Mouse (Mus musculus) B cell, adult 2 months (primary cell): Measurements from ENCODE around the gene Rbbp5.

Source experiments
- DNase-seq, 2 experiments: peaks; one replicate each; pipeline ENCODE4 v3.0.0; 2022

Gene Rbbp5

DNA sequence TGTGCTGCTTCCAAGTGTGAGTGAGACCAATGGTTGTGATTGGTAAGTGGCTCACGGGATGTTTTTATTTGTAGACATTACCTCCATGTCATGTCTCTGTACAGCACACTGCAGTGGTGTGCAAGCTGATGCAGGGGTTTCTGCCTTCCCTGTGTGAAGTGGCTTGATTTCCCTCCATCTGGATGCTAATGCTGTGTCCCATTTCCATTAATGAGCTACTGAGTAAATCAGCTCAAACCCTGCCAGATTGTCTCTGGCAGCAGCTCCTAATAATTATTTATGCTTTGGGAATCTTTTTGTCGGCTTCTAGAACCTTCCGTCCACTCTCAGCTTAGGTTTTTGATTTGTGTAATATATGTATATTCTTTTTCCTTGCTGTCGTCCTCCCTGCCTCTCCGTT lies 28.0 kb downstream of the Rbbp5 start:
- DNase-seq: no peak

DNA sequence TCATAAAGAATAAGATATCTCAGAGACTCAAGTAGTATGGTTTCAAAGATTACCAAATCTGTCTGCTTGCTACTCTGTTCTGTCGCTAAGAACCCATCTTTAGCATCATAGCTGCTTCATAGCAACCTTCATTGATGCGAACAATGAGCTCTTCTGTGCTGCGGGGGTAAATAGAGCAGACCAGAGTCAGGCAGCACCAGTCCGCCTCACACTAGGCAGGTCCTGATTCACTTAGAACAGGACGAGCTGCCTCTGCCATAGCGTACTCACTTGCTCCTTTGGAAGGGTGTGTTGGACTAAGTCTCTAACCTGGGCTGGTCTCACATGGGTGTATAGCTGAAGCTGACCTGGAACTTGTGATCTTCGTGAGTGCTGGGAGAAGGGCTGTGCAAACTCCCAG lies 28.9 kb downstream of the Rbbp5 start, which contains the start of gene Tmem81:
Tmem81 (plus strand) TSS at position 173 of the 400 bp plus-strand sequence.
- DNase-seq: no peak

DNA sequence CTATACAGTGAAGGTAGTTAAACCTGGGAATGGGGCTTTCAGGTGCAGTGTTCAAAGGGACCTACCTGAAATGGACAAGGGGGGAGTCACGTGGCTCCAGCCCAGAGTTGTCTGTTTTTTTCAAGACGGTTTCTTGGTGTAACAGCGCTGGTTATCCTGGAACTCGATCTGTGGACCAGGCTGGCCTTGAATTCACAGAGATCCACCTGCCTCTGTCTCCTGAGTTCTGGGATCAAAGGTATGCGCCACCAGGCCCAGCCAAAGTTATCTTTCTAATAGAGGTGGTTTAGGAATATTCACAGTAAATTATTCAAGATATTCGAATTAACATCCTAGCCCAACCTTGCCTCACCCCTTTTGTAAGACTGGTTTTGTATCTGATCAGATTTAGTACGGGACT lies 29.5 kb downstream of the Rbbp5 start:
- no peak for DNase-seq

DNA sequence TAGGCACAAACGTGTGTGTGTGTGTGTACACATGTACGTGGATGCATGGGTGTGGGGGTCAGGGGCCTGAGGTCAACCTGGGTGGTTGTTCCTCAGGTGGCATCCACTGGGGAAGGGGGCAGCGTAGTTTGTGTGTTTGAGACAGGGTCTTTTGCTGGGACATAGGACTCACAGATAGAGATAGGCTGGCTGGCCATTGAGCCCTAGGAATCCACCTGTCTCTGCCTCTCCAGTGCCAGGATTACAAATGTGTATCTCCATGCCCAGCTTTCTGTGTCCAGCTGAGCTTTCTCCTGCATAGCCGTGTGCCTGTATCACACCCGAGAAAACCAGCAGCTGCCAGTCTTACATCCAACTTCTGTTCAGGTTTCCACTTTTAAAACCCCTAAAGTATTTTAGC lies 32.6 kb downstream of the Rbbp5 start:
- no peak for DNase-seq

DNA sequence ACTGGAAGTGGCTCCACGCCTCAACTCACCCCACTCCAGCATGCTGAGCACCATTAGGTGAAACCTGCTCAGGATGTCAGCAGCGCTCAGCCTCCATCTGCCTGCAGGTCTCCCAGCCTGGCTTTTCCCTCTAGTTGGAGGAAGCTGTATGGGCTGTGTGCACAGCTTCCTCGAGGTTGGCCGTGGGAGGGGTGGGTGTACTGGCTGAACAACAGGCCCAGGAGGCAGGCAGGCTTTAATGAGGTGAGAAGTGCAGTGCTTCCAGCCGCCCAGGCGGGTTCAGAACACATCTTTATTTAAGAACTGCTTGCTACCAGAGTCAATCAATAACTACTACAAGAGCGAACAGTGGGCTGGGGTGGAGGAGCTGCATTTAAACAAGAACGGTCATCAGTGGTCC lies 34.4 kb downstream of the Rbbp5 start:
- no peak for DNase-seq

DNA sequence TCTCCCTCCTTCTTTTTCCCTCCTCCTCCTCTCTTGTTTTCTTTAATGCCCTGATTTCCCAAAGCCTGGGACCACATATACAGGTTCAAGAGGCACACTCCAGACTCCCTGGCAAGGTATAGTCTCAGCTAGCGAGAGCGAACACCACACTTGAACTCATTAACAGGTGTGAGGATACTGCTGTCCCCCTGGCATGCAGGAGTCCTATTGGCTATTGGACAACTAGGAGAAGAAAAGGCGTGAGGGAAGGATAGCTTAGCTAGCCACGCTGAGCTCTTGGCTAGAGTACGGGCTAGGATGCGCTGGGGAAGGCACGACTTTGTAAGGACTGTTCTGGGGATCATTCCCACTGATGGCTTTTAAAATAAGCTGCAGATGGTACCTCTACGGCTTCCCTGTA lies 34.9 kb downstream of the Rbbp5 start:
- no peak for DNase-seq

DNA sequence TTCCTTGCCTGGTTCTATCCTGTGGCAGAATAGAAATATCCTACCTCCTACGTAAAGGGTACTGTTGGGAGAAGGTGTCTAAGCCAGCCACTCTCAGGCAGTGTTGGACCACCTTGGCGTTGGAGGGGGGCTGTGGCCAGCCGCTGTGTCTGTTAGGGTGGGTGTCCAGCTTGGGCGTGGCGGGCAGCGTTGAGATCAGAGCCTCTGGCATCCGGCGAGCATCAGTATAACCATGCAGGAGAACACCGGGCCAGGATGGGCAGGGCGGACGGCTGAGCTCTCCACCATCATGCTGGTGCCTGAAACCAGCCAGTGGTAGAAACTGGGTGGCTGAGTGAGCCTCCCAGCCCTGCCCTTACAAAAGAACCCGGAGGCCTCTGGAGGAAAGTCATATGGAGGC lies 38.2 kb downstream of the Rbbp5 start:
- DNase-seq: no peak

DNA sequence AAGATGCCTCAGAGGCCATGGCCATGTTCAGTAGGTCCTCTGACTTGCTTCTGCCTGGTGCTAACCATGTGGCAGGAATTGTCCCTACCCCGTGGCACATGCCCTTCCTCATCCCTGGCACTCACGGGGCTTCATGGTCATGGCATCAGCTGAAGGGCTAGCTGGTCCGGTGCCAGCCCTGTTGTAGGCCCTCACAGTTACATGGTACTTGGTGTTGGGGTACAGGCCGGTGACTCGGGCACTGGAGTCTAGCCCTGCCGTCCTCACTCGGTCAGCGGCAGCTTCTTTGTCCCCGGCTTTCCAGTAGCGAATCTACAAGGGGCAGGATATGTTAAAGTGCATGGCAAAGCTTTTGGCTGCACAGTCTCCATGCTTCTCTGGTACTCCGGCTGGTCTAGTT lies 39.6 kb downstream of the Rbbp5 start:
- DNase-seq: no peak

DNA sequence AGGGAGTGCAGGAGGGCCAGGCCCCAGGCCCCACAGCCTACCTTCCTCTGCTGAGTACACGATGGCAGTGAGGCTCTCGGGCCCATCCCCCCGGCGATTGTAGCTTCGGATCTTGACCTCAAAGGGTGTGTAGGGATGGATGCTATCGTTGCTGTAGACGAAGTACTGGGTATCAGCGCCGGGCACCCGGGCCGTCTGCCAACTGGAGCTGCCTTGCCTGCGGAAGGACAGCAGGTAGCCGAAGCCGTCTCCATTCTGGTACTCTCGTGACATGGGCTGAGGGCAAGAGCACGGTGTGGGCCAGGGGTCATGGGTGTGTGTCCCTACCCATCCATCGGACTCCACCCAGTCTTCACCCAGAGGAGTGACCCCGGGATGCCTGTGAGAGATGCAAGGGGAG lies 41.5 kb downstream of the Rbbp5 start:
- DNase-seq: no peak

DNA sequence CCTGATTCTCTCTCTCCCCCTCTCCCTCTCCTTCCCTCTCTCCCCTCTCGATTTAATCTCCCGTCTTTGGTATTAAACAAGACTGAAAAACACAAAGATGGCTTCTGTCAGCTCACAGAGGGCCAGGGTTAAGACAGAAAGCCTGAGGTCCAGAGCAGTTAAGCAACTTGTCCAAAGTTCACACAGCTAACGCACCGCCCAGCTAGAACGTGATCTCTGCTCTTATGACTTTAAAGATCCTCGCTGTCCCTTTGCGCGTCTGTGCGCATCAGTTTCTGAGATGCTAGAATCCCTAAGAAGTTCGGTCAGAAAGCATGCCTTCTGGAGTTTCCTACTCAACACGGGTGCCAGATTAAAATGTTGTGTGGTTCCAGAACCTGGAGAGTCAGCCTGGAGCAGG lies 42.6 kb downstream of the Rbbp5 start:
- DNase-seq: no peak

DNA sequence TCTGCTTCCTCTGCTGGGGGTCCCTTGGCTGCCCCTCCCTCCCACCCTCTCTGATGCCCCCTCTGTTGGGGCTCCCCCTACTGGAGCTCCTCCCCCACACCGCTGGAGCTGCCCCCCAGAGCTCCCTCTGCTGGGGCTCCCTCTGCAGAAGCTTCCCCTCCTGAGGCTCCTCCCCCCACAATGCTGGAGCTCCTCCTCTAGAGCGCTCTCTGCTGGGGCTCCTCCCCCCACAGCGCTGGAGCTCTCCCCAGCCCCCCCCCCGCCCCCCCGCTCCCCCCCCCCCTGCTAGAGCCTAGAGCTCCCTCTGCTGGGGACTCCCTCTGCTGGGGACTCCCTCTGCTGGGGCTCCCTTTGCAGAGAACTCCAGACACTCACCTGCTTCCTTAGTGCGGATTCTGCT lies 43.6 kb downstream of the Rbbp5 start:
- DNase-seq: peak; percentile 71 to 78

DNA sequence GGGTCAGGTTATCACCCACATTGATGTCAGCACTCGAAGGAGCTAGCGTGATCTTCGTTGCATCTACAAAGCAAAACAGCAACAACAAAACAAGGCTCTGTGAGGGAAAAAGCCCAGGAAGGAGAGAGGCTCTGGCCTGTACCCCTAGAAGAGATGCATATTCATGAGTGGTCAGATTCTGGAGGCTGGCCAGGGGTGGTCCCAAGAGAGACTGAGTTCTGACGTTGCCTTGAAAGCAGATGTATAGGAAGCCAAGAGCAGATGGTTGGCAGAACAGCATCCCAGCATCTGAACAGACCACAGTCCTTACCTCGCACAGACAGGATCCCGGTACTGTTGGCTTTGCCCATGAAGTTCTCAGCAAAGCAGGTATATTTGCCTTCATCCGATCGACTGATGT lies 45.9 kb downstream of the Rbbp5 start:
- DNase-seq: no peak

DNA sequence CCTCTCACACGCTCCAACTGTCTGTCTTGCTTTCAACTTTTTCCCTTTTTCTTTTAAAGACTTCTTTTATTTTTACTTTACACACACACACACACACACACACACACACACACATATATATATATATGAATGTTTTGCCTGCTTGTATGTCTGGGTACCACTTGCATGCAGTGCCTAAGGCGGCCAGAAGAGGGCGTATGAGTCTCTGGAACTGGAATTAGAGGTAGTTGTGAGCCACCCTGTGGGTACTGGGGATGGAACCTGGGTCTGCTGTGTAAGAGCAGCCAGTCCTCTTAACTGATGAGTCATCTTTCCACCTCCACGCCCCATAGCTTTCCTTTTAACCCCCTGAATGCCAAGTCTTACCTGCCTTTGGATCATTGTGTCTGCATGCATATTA lies 46.8 kb downstream of the Rbbp5 start:
- peak; percentile 70 to 73 for DNase-seq

DNA sequence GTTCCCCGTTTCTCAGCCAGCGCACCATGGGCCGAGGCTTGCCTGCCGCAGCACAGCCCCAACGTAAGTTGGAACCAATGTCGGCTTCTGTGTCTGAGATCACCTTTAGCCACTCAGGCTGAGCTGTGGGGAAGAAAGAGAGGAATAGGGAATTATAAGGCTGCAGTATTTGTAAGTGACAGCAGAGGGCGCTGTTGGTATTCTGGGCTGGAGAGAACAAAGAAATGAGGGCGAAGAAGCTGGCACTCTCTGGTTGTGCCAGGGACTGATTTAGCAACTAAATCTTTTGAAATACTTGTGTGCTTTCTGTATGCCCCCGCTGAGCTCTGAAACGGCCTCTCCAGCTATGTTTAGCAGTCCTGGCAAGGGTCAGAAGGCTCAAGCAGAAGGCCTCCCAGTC lies 48.7 kb downstream of the Rbbp5 start:
- peak; percentile 76 to 78 for DNase-seq

DNA sequence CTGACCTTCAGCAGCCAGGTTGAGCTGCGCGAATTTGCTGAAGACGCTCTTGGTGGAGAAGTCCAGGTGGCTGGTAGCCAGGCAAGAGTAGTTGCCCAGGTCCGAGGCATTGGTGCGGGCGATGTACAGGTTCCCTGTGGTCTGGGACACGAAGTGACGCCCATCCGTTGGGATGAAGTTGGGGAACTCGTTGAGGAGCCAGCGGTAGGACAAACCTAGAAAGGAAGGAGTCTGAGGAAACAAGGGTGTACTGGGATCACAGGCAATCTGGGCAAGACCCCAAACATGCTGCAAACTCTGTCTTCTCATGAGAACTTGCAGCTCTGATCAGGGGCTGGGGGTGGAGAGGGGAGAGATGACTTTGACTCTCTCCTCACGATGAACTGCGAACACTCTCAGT lies 50.9 kb downstream of the Rbbp5 start:
- DNase-seq: no peak

DNA sequence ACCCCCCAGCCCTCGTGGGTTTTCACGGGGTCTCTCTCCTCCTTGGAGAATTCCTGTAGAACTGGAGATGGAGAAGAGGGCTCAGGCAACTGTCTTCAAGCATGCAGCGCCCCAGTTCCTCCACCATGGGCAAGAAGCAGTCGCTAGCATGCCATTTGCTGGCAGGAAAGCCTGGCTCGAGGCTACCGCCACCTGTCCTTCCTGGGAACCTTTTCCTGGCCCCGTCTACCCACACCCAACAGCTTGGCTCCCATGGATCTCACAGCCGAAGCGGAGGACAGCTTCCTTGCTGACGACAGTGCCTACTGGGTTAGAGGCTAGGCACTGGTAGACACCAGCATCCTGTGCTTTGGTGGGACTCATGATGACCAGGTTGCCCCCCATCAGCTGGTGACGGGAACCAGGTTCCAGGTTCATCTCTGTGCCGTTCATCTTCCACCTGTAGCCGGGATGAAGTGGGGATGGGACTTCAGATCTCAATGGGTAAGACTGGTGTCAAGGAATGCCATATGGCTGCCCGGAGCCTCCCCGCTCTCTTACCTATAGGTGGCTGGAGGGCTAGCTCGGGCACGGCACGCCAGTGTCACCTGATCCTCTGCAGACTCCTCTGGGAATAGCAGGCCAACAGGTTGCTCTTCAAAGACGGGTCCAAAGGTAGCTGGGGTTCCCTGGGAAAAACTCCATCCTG lies 51.6 kb downstream of the Rbbp5 start:
- DNase-seq: no peak

DNA sequence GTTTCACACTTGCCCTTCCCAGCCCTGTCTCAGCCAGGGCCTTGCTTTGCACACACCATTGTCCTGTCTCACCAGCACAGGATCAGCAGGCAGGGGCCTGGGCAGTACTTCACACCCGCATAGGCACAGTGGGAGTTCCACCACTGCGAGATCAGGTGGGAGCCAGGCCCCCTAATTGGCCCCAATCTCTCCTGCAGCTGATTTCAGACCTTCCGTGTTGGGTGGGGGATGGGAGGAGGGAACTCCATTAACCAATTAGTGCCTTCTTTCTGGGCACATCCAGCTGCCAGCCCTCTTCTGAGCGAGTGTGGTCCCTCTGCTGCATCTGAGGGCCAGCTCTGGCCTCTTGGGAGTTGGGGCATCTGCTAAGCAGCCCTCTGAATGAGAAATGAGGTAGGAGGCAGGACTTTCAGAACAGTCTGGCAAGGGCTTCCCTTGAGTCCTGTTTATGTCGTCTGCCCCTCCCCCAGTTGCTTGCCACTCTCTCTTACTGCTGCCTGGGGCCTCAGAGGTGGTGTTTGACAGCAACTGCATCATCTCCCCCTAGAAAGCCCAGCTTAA lies 53.5 kb downstream of the Rbbp5 start:
- peak; percentile 35 to 40 for DNase-seq

DNA sequence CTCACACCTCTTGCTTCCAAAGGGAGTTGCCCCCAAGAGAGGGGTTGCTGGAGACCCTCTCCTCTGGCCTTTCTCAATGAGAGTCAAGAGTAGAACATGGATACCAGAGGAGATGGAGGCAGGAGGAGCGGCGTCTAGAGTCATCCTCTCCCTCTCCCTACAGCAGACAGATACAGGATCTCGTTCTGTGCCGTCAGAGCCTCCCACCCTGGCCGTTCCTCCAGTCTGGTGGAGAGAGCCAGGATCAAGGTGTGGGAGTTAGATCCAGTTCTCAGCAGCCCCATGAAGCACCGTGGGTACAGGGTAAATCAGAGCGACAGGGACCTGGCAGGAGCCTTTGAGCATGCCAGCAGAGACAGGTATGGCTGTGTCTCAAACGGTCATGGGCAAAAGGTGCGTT lies 55.4 kb downstream of the Rbbp5 start:
- DNase-seq: no peak

DNA sequence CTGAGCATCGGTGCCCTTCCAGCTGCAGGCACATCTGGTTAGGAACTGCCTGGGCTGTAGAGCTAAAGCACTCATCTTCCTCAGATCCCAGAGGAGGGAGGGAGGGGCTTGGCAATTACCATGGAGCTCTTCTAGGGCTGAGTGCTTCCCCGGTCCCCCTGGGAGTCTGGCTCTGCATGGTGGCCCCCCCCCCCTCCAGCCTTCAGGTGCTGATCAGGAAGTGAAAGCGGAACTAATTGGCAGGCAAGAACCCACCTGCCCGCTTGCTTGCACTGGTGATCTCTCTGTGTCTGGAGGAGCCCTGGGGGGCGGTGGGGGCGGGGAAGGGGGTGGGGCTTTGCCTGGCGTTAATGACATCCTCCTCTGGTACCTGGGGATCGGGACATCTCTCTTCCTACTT lies 56.7 kb downstream of the Rbbp5 start:
- peak; percentile 69 to 73 for DNase-seq

DNA sequence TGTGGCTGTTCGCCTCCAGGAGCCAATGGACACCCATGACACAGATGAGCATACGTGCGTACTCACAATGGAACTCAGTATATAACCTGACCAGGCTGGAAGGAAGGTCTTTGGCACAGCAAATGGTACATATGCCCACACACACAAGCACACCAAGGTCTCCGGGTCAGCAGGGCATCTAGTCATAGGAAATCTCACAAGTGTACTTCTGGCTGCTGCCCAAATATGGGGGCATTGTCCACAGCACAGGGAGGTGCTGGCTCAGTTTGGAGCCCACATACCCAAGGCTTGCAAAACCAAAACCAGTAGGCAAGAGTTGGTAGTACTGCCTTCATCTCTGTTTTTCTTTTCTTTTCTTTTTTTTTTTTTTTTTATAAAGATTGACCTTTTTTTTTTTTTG lies 58.4 kb downstream of the Rbbp5 start:
- DNase-seq: no peak

DNA sequence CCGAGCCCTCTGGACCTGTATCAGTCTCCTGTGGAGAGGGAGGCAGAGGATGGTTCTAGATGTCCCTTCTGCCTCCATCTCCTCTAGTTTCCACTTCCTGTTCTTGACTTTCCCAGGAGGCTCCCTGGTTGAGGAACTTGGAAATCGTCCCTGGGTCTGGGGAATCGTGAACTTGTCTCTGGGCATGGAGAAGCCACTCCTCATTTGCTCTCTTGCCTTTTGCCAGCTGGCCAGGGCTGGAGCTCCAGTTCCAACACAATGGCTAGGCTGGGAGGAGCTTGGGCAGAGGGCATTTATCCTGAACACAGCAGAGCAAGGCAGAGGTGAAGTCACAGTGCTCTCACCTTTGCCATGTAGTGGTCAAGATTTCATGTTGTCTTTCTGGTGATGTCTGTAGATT lies 59.3 kb downstream of the Rbbp5 start:
- DNase-seq: no peak

DNA sequence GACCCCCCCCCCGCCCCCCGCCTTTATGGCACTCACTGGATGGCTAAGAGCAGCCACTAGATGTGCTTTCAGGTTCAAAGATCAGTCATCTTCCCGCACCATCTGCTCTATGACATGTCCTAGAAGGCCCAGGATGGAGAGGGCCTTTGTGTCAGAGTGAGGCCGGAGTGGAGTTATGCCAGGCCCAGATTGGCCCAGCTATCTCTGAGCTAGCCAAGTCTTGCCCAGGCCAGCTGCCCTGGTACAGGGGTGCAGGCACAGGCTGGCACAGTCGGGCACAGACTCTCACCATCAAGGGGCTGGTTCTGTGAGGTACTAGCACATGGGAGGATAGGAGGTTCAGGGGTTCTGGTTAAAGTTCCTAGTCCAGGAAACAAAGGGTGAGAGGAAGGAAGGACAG lies 60.6 kb downstream of the Rbbp5 start:
- DNase-seq: no peak

DNA sequence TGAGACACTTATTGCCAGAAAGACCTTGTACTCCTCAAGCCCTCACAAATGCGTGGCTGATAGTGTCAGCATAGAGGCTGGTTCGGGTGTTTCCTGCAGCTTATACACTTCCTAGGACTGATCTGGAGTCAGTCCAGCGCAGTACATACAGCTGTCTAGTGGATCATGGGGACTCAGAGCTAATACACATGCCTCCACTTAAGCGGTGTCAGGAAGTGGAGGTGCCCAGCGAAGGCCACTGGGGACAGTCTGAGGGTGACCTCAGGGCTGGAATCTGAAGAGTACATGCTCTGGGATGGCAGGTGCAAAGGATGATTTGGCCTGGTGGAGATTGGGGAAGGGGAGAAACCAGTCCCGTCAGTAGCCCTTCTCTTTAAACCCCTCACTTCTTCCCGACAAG lies 63.5 kb downstream of the Rbbp5 start:
- no peak for DNase-seq

DNA sequence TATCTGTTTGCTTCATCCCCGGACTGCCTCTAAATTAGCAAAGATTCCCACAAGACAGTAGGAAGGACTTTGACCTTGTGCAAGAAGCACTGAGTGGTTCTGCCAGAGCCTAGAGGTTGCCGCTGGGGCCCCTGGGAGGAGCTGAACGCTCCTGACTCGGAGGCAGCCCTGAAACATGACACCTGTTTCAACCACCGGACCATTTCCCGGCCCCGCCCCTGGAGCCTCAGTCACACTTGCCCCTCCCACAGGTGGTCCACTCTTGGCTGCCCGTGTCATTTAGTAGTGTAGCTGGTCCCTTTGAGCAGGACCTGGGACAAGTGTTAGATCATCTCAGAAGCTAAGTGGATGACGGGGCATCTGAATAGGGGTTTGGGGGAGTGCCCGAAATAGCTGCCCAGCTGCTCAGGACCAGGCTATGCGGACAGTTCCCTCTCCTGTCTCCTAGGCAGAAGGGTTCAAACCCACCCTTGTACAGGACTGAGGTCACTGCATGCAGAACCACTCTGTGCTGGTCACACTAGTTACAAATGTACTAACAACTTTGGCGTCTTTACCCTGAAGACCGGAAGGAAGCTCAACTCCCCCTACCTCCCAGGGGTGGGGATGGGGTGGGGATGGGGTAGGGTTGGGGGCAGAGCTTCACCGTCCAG lies 64.1 kb downstream of the Rbbp5 start:
- DNase-seq: peak; percentile 50 to 53
